Mouse (Mus musculus) erythroblast, embryonic 14.5 days (primary cell): Measurements from ENCODE around the gene Caskin1. TPM values are rescaled to one million over a fixed set of nuclear protein-coding genes. Genes with fewer than 3 reads are reported as not detected.
A peak's percentile ranks its signal among the peaks of the same experiment; 100 is the strongest.

ENCODE experiments used
- H3K27me3 ChIP-seq: 2 replicates; pipeline ENCODE4 v1.6.1; 2012; ENCODE audit warnings: inconsistent platforms; ENCODE audit not compliant: control insufficient read depth
- H3K36me3 ChIP-seq: 2 replicates; pipeline ENCODE4 v1.6.1; 2012; ENCODE audit warnings: mild to moderate bottlenecking, inconsistent platforms; ENCODE audit not compliant: control insufficient read depth
- H3K4me1 ChIP-seq: 2 replicates; pipeline ENCODE4 v1.6.1; 2012; ENCODE audit warnings: inconsistent platforms; ENCODE audit not compliant: control insufficient read depth
- H3K4me3 ChIP-seq: replicated peaks from 2 replicates; pipeline ENCODE3; 2012; ENCODE audit warnings: moderate library complexity, mild to moderate bottlenecking, inconsistent platforms
- H3K9me3 ChIP-seq: 2 replicates; pipeline ENCODE4 v1.6.1; 2012; ENCODE audit warnings: low read length, inconsistent platforms, mixed read lengths; ENCODE audit not compliant: control insufficient read depth
- GATA1 ChIP-seq: IDR thresholded peaks from 2 replicates; pipeline ENCODE4 v1.6.1; 2012; ENCODE audit warnings: low read length, inconsistent platforms, mixed read lengths
- TAL1 ChIP-seq: IDR thresholded peaks from 3 replicates; pipeline ENCODE4 v1.6.1; 2012; ENCODE audit warnings: low read length, inconsistent platforms, mixed read lengths
- polyA plus RNA-seq: library from polyadenylated mRNA; stranded (reverse); fragments of >175 nt; gene quantifications from 2 replicates; pipeline ENCODE4 v1.2.3, GENCODE M21; 2012

Gene Caskin1
- polyA plus RNA-seq, 1 experiment: not detected

DNA sequence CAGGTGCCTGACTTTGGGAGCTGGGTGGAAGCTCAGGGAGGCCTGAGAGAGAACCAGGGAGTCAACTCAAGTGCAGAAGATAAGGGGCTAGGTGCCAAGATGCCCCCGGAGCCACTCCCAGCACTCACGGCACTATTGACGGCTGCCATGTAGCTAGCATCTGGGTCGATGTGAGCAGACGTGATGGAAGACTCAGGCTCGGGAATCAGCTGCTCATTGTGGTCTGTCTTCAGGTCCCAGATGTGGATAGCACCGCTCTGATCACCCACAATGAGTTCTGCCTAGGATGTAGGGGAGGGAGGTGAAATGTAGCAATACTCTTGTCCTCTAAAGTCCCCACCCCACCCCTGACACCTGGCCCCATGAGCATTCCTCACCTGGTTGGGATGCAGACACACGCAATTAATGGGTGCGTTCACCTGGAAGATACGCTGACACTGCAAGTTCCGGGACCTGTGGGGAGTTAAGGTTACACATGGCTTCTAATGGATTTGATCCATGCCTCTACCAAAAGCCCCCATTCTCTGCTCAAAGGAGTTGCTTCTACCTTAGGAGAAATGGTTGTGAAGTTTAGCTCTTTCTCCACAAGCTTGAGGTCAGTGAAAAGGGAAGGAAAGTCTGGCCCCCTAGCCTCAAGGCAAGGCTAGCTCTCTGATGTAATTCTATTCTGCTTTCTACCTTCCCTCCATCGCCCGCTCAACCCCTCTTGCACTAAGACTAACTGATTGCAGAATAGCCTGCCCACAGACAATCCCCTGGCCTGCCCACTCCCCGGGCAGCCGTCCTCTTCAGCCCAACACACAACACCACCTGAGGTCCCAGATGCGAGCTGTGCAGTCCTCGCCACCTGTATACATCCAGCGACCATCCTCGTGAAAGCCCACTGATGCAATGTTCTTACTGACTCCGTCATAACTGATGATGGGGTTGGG is 11.1 kb upstream of the Caskin1 start:
- peak overlapping the region; percentile 90 for H3K4me3 ChIP-seq
- H3K27me3 ChIP-seq: no peaks in the 10 kb centered on the region
- H3K4me1 ChIP-seq: peaks cover 56% of the 10 kb centered on the region
- no peaks in the 10 kb centered on the region for H3K9me3 ChIP-seq
- H3K36me3 ChIP-seq: peaks cover 59% of the 10 kb centered on the region
- no peak for TF ChIP-seq GATA1
- TF ChIP-seq TAL1: no peak

DNA sequence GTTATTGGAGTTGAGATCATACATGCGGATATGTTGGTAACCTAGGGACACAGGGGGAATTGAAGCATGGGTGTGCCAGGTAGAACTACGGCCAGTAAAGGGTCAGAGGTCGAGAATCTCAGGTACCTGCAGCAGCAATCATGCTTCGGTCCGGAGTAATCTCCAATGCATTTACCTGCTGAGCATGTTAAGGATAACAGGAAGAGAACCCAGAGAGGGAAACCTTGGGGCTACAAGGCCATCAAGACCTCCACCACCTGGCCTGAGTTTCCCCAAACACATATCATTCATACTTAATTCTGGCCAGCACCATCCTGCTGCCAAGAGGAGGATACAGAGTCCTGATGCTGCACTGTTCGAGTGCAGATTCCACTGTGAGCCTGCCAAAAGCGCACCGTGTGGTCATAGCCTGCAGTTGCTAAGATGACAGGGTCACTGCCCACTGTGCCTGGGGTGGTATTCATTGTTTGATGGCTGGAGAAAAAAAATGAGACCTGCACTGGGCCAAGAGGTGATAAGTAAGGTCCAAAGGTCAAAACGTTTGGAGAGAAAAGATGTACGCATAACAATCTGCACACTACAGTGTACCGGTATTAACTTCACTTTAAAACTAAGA is 10.3 kb upstream of the Caskin1 start:
- Histone ChIP-seq H3K36me3 (peaks cover 51% of the 10 kb centered on the region), H3K27me3 (no peaks in the 10 kb centered on the region), H3K4me3 (peak overlapping the region; percentile 90), H3K9me3 (no peaks in the 10 kb centered on the region), H3K4me1 (peaks cover 48% of the 10 kb centered on the region)
- TF ChIP-seq TAL1: no peak
- TF ChIP-seq GATA1: no peak

DNA sequence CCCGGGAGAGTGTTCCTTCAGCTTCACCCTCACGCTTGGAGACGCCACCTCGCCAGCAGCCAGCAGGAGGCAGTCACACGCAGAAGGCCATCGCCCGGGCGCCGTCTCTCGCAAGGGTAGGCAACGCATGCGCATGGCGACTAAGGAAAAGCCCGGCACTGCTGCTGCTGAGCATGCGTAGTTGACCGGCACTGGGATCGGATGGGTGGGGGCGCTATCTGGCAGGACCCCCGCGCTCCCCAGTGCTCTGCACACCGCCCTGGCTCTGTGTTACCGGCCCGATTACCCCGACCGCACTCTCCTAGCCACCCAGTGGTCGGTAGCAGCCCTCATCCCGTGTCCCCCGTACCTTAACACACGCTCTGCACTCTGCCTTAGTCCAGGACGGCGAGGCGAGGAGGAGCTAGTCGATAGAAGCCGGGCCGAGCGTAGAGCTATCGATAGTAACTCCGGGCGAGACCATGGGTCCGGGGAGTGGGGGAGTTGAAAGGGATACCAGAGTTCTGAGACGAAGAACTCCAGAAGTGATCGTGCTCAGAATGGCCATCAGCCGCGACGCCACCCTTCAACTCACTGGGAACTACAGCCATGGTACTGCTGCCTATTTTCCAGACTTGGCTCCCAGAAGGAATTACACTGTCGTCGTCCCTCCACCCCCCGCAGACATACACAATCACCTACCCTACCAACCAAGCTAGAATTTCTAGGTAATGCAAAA is 9.6 kb upstream of the Caskin1 start, which contains the start of gene Mlst8:
Gene Mlst8, minus strand, starts transcription at position 416 of the 718 bp plus-strand sequence.
- H3K27me3 ChIP-seq: peaks cover 3% of the 10 kb centered on the region
- peaks cover 41% of the 10 kb centered on the region for H3K4me1 ChIP-seq
- H3K36me3 ChIP-seq: peaks cover 44% of the 10 kb centered on the region
- no peaks in the 10 kb centered on the region for H3K9me3 ChIP-seq
- TF ChIP-seq GATA1: no peak
- TF ChIP-seq TAL1: no peak
- H3K4me3 ChIP-seq: peak within 1 kb of the TSS; percentile 90

DNA sequence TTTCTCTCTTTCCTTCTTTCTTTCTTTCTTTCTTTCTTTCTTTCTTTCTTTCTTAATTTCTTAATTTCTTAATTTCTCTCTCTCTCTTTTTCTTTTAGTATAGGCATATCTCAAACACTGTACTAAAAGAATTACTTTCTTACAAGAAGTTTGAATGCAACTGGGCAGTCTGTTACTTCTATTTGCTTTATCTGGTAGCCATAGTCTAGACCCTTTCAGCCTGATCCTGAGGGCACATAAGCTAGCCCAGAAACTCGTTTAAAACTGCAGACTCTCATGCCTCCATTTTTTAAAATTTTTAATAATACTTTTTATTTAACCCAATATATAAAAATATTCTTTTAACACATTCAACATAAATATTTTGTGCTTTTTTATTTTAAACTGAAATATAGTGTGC is 9.0 kb upstream of the Caskin1 start:
- TF ChIP-seq GATA1: no peak
- peaks cover 4% of the 10 kb centered on the region for H3K27me3 ChIP-seq
- H3K4me1 ChIP-seq: peaks cover 36% of the 10 kb centered on the region
- H3K36me3 ChIP-seq: peaks cover 38% of the 10 kb centered on the region
- no peaks in the 10 kb centered on the region for H3K9me3 ChIP-seq
- peak overlapping the region; percentile 90 for H3K4me3 ChIP-seq

DNA sequence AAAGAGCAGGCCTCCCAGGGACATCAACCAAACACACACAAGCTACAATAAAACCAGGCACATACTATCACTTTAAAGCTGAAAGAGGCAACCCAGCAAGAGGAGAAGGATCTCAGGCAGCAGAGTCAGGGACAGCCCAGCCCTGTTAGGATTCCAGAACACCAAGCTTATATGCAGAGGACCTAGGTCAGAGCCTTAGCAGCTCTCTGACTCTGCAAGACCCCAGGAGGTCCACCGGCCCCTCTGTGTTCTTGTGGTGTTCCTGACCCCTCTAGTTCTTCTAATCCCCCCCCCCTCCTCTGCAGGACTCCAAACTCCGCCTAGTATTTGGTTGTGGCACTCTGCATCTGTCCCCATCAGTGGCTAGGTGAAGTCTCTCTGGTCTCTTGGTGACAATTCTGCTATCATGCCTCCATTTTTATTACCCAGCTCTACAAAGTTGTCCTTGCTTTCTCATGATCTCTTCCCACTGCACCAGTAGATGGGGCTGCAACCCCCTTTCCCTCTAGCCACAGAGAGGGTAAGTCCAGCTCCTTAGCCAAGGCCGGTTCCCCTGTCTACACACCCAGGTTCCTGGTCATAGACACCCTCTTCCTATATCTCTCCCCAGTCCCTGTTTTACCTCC is 8.1 kb upstream of the Caskin1 start:
- TF ChIP-seq GATA1 (no peak), TAL1 (no peak)
- Histone ChIP-seq H3K9me3 (no peaks in the 10 kb centered on the region), H3K27me3 (peaks cover 12% of the 10 kb centered on the region), H3K4me1 (peaks cover 36% of the 10 kb centered on the region), H3K4me3 (peak overlapping the region; percentile 19), H3K36me3 (peaks cover 29% of the 10 kb centered on the region)

DNA sequence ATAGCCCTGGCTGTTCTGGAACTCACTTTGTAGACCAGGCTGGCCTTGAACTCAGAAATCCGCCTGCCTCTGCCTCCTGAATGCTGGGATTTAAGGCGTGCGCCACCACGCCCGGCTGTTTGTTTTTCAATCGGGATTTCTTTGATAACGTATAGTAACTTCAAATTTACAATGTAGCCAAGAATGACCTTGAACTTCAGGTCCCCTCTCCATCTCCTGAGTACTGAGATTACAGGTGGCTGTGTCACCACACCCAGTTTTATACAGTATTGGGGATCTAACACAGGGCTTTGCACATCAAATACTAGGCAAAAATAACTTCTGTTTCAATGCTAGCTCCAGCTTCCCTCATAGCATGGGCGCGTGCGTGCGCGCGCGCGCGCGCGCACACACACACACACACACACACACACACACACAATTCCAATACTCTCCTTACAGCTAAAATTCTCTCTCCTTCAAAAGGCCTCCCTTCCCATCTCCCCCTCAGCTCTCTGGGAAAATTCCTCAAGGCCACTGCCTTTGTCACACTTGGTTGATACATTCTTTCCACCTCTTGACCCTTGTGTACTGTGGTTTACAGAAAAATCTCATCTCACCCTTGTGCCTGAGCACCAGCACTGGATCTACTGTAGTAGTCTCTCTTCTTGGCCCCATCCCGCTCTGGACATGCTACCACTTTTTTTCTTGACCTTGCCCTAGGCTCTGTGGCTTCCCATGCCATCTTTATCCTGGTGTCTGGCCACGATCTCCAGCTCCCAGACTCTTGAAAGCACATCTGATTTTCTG is 7.2 kb upstream of the Caskin1 start:
- no peak overlapping the region for H3K4me3 ChIP-seq
- H3K36me3 ChIP-seq: peaks cover 20% of the 10 kb centered on the region
- no peak for TF ChIP-seq TAL1
- no peak for TF ChIP-seq GATA1
- peaks cover 19% of the 10 kb centered on the region for H3K27me3 ChIP-seq
- peaks cover 38% of the 10 kb centered on the region for H3K4me1 ChIP-seq
- H3K9me3 ChIP-seq: no peaks in the 10 kb centered on the region

DNA sequence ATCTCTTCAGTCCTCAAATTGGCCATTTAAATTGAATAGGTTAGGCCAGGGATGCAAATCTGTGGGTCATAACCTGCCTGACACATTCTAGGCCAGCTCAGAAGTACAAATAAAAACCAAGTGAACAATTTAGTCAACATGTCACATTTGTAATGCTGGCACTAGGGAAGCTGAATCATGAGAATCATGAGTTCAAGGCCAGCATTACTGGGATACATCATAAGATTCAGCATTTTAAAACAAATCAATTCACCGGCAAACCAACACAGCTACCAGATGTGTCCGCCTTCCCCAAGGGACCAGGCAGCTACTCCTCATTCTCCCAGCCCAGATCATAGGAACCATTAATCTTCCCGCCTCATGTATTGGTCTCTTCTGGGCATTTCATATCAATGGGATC is 4.9 kb upstream of the Caskin1 start:
- H3K4me3 ChIP-seq: no peak overlapping the region
- H3K36me3 ChIP-seq: no peaks in the 10 kb centered on the region
- no peak for TF ChIP-seq GATA1
- no peak for TF ChIP-seq TAL1
- H3K27me3 ChIP-seq: peaks cover 42% of the 10 kb centered on the region
- peaks cover 21% of the 10 kb centered on the region for H3K4me1 ChIP-seq
- peaks cover 7% of the 10 kb centered on the region; the same call in 1 of the 2 replicates for H3K9me3 ChIP-seq

DNA sequence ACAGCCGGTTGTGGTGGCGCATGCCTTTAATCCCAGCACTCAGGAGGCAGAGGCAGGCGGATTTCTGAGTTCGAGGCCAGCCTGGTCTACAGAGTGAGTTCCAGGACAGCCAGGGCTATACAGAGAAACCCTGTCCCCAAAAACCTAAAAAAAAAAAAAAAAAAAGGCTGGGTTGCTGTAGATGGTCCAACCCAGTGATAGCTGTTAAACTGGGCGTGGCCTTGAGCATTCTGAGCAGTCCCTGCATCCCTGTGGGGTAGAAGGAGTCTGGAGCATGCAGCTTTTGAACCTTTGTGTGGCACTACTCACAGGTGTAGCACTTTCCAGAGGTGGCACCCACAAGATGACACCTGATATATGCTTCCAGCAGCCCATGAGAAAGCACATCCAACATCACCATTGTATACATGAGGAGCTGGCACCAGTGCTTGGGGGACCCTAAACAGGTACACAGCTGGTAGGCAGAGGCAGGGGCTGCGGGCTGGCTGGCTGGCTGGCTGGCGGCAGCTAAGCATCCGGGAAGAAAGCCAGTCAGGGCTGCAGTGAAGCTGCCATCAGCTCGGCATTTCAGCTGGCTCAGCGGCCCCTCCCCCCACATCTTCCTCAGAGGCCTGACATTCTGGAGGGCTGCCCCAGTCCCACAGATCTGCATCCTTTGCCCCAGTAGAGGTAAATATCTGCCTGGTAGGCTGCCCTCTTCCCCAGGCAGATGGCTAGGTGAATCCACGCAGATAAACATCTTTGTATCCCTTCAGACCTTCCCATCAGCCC is 3.1 kb upstream of the Caskin1 start:
- Histone ChIP-seq H3K36me3 (no peaks in the 10 kb centered on the region), H3K9me3 (peaks cover 14% of the 10 kb centered on the region; the same call in 1 of the 2 replicates), H3K27me3 (peaks cover 60% of the 10 kb centered on the region), H3K4me3 (no peak overlapping the region), H3K4me1 (peaks cover 19% of the 10 kb centered on the region)
- TF ChIP-seq GATA1: no peak
- no peak for TF ChIP-seq TAL1
